Mouse (Mus musculus): ENCODE measurements around the gene Trmt2a. TPM values are rescaled to one million over a fixed set of nuclear protein-coding genes. Genes with fewer than 3 reads are reported as not detected.

Gene Trmt2a
- polyA plus RNA-seq, 1 experiment from 2014 or later = 80.2 TPM

DNA sequence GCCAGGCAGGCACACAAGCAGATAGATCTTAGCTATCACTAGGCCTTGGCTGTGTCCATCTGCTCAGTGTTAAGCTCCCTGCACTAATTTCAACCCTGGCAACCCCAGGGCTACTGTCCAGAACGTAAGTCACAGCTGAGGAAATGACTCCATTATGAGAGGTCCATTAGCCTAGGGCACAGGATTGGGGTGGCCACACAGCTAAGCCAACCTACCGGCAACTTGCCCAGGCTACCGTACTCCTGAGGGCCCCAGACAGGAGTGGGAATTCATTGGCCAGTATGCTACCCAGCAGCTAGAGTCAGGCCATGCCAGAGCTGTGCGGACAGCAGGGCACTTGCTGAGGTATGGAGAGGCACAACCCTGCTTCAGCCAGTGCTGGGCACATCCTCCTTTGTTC lies 19.6 kb upstream of the Trmt2a start:
- ATAC-seq (ENCODE audit: low FRiP score, low TSS enrichment) (no peak), DNase-seq (no peak)
- no peak overlapping the region for H3K27ac ChIP-seq (replicated peaks; ENCODE audit: low read depth, low read length)
- peaks cover 55% of the 10 kb centered on the region for H3K36me3 ChIP-seq (ENCODE audit: control insufficient read depth, insufficient read depth, low read length)
- no peak overlapping the region for H3K4me3 ChIP-seq (replicated peaks; ENCODE audit: low read depth, low read length)
- H3K9ac ChIP-seq (replicated peaks; ENCODE audit: low read length) = no peak overlapping the region; the same call in 1 of the 2 replicates
- no peak overlapping the region for H3K4me2 ChIP-seq (ENCODE audit: low read length)
- 92% methylated on average over 4 of the region's 4 CpGs for WGBS
- no peaks in the 10 kb centered on the region for H3K27me3 ChIP-seq (ENCODE audit: control insufficient read depth, insufficient read depth, low read length)
- peaks cover 11% of the 10 kb centered on the region for H3K4me1 ChIP-seq (ENCODE audit: control insufficient read depth, insufficient read depth, low read length)
- no peaks in the 10 kb centered on the region for H3K9me3 ChIP-seq (ENCODE audit: control insufficient read depth, low read length)

DNA sequence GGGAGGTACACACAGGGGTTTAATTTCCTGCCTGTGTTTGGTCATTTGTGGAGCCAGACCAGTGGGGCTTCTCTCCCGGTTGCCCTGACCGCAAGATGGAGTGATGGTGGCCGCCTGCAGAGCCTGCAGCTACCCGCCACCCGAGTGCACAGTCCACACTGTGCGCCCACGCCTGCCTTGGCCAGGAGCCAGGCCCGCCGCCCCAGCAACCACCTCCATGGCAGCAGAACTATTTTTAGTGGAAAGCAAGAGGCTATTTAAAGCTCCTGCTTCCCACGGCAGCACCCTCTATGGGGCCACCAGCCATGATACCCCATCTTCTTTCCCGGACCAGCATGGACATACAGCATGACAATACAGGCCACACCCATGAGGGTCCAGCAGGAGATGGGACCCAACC lies 18.9 kb upstream of the Trmt2a start:
- ATAC-seq (ENCODE audit: low FRiP score, low TSS enrichment) (no peak), DNase-seq (no peak)
- peaks cover 48% of the 10 kb centered on the region for H3K36me3 ChIP-seq (ENCODE audit: control insufficient read depth, insufficient read depth, low read length)
- H3K9me3 ChIP-seq (ENCODE audit: control insufficient read depth, low read length) = no peaks in the 10 kb centered on the region
- H3K4me1 ChIP-seq (ENCODE audit: control insufficient read depth, insufficient read depth, low read length) = peaks cover 16% of the 10 kb centered on the region
- H3K4me2 ChIP-seq (ENCODE audit: low read length) = no peak overlapping the region
- no peak overlapping the region for H3K27ac ChIP-seq (replicated peaks; ENCODE audit: low read depth, low read length)
- no peak overlapping the region for H3K4me3 ChIP-seq (replicated peaks; ENCODE audit: low read depth, low read length)
- H3K9ac ChIP-seq (replicated peaks; ENCODE audit: low read length) = no peak overlapping the region
- no peaks in the 10 kb centered on the region for H3K27me3 ChIP-seq (ENCODE audit: control insufficient read depth, insufficient read depth, low read length)
- 74% methylated on average over 11 of the region's 11 CpGs for WGBS

DNA sequence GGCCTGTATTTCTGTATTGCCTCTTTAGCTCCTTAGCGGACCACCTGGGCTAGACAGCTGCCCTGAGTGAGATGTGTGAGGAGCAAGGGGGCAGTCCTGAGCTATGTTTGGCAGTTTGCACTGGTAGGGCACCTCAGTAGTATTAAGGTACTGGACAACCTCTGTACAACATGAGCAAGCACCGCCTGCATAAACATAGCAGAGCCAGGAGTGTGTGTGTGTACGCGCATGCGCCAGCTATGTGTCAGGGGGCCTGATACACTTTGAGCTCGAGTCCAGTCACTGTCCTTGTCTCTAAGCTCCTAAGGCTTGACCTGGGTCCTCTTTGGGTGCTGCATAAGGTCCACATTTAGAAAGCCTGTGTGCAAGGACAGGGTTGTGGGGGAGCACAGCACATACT lies 17.9 kb upstream of the Trmt2a start:
- peaks cover 16% of the 10 kb centered on the region for H3K4me1 ChIP-seq (ENCODE audit: control insufficient read depth, insufficient read depth, low read length)
- 94% methylated on average over 6 of the region's 6 CpGs for WGBS
- ATAC-seq (ENCODE audit: low FRiP score, low TSS enrichment) = no peak

DNA sequence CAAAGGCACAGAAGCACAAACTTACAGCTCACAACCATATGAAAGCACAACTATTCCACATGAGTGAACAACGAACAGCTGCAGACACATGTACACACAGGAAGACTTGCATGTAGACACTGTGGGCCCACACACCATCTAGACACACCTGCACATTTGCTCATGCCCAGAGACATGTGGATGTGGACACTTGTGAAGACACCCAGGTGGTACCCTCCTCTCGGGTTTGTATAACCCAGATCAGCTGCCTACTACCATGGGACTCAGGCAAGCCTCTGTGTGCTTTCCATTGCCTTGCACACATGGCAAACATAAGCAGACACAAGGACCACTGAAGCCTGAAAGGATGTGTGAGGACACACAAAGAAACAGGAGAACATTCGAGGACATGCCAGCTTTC lies 17.4 kb upstream of the Trmt2a start:
- DNase-seq (no peak), ATAC-seq (ENCODE audit: low FRiP score, low TSS enrichment) (no peak)
- Histone ChIP-seq H3K9me3 (ENCODE audit: control insufficient read depth, low read length) (no peaks in the 10 kb centered on the region), H3K4me3 (replicated peaks; ENCODE audit: low read depth, low read length) (no peak overlapping the region), H3K27ac (replicated peaks; ENCODE audit: low read depth, low read length) (no peak overlapping the region), H3K9ac (replicated peaks; ENCODE audit: low read length) (no peak overlapping the region), H3K27me3 (ENCODE audit: control insufficient read depth, insufficient read depth, low read length) (no peaks in the 10 kb centered on the region), H3K4me1 (ENCODE audit: control insufficient read depth, insufficient read depth, low read length) (peaks cover 20% of the 10 kb centered on the region), H3K4me2 (ENCODE audit: low read length) (no peak overlapping the region), H3K36me3 (ENCODE audit: control insufficient read depth, insufficient read depth, low read length) (peaks cover 33% of the 10 kb centered on the region)
- WGBS = 90% methylated on average over 3 of the region's 3 CpGs

More for the DNA sequence above, 17.9 kb upstream of the Trmt2a start:
- Histone ChIP-seq H3K9me3 (ENCODE audit: control insufficient read depth, low read length) (no peaks in the 10 kb centered on the region), H3K9ac (replicated peaks; ENCODE audit: low read length) (no peak overlapping the region), H3K4me2 (ENCODE audit: low read length) (no peak overlapping the region), H3K4me3 (replicated peaks; ENCODE audit: low read depth, low read length) (no peak overlapping the region), H3K36me3 (ENCODE audit: control insufficient read depth, insufficient read depth, low read length) (peaks cover 38% of the 10 kb centered on the region), H3K27ac (replicated peaks; ENCODE audit: low read depth, low read length) (no peak overlapping the region), H3K27me3 (ENCODE audit: control insufficient read depth, insufficient read depth, low read length) (no peaks in the 10 kb centered on the region)
- DNase-seq = no peak

DNA sequence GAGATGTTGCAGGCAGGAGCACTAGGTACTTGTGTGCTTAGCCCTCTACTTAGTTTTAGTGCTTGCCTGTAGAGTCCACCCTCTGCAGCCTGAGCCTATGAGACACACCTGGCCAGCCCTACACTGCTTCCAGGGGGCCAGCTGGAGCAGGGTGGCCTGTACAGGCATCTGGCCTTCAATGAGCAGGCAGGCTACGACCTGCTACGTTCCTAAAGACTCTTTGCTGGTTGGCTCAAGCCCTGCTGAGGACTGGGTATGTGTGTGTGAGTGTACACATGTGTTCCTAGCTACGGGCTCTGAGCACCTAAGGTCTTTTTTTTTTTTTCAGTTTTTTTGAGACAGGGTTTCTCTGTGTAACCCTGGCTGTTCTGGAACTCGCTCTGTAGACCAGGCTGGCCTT lies 17.0 kb upstream of the Trmt2a start:
- no peak overlapping the region for H3K4me3 ChIP-seq (replicated peaks; ENCODE audit: low read depth, low read length)
- no peaks in the 10 kb centered on the region for H3K27me3 ChIP-seq (ENCODE audit: control insufficient read depth, insufficient read depth, low read length)
- WGBS = 94% methylated on average over 4 of the region's 4 CpGs
- H3K9me3 ChIP-seq (ENCODE audit: control insufficient read depth, low read length) = no peaks in the 10 kb centered on the region
- H3K4me1 ChIP-seq (ENCODE audit: control insufficient read depth, insufficient read depth, low read length) = peaks cover 23% of the 10 kb centered on the region
- H3K36me3 ChIP-seq (ENCODE audit: control insufficient read depth, insufficient read depth, low read length) = peaks cover 29% of the 10 kb centered on the region
- no peak for ATAC-seq (ENCODE audit: low FRiP score, low TSS enrichment)
- no peak overlapping the region for H3K4me2 ChIP-seq (ENCODE audit: low read length)
- H3K9ac ChIP-seq (replicated peaks; ENCODE audit: low read length) = no peak overlapping the region
- H3K27ac ChIP-seq (replicated peaks; ENCODE audit: low read depth, low read length) = no peak overlapping the region
- DNase-seq = no peak

DNA sequence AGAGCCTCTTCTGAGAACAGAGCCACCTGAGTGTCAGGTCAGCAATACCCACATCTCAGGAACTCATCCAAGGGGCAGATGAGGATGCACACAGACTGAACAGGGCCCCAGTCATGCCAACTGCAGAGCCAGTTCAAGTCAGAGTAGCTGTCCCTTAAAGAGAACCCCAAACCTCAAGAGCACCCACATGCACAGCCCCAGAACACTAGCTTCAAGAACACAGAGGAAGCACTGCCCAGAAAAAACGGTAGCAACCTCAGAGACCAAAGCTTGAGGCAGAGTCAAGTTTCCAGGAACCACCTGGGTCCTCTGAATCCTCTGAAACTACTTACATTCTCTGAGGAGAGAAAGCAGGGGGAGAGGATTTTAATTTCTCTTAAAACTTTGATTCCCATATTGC lies 15.0 kb upstream of the Trmt2a start:
- H3K27ac ChIP-seq (replicated peaks; ENCODE audit: low read depth, low read length) = no peak overlapping the region
- peaks cover 17% of the 10 kb centered on the region for H3K36me3 ChIP-seq (ENCODE audit: control insufficient read depth, insufficient read depth, low read length)
- 63% methylated on average over 1 of the region's 1 CpGs for WGBS
- peaks cover 23% of the 10 kb centered on the region for H3K4me1 ChIP-seq (ENCODE audit: control insufficient read depth, insufficient read depth, low read length)
- no peak overlapping the region for H3K9ac ChIP-seq (replicated peaks; ENCODE audit: low read length)
- H3K4me3 ChIP-seq (replicated peaks; ENCODE audit: low read depth, low read length) = 0 out of 2 replicates have a peak overlapping the region, but pooled peaks have one; percentile 84
- H3K27me3 ChIP-seq (ENCODE audit: control insufficient read depth, insufficient read depth, low read length) = no peaks in the 10 kb centered on the region
- H3K9me3 ChIP-seq (ENCODE audit: control insufficient read depth, low read length) = no peaks in the 10 kb centered on the region
- no peak for ATAC-seq (ENCODE audit: low FRiP score, low TSS enrichment)
- no peak for DNase-seq
- peak overlapping the region; percentile 58 for H3K4me2 ChIP-seq (ENCODE audit: low read length)

DNA sequence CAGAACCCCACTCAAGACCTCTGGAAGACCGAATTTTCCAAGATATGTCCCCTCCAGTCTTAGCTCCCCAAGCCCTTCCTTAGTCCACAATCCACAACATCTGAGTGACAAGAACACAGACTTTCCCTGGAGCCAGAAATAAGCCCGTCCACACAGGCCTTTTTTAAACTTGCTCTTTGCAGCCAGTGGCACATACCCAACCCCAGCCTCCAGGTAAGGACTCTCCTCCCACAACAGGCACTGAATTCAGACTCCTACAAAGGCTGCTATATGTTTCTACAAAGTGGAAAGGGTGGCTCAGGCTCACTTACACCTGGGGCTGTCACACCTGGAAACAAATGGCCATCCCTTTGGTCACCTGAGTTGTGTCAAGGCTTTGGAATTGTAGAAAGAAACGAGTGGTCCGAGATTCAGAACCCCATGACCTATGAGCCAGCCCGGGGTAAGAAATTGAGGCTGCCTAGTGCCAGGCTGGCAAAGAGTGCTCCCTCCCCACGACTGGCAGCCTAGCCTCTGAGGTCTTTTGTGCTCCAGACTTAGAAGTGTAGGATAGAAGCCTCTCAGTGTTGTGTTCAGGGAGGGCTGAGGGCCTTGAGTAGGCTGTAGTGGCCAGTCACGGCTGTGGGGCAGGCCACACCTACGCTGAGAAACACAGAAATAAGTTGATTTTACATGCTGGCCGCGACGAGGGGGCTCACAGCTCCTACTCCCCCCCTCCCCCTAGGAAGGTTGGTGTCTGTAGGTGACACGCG lies 14.4 kb upstream of the Trmt2a start:
- WGBS = 21% methylated on average over 13 of the region's 13 CpGs
- DNase-seq (no peak), ATAC-seq (ENCODE audit: low FRiP score, low TSS enrichment) (peak; percentile 12)
- peak overlapping the region; percentile 93 for H3K27ac ChIP-seq (replicated peaks; ENCODE audit: low read depth, low read length)
- peak overlapping the region; percentile 84 for H3K4me3 ChIP-seq (replicated peaks; ENCODE audit: low read depth, low read length)
- peak overlapping the region; percentile 88 for H3K9ac ChIP-seq (replicated peaks; ENCODE audit: low read length)
- no peaks in the 10 kb centered on the region for H3K9me3 ChIP-seq (ENCODE audit: control insufficient read depth, low read length)
- peaks cover 23% of the 10 kb centered on the region for H3K4me1 ChIP-seq (ENCODE audit: control insufficient read depth, insufficient read depth, low read length)
- H3K4me2 ChIP-seq (ENCODE audit: low read length) = peak overlapping the region; percentile 58
- no peaks in the 10 kb centered on the region for H3K27me3 ChIP-seq (ENCODE audit: control insufficient read depth, insufficient read depth, low read length)
- H3K36me3 ChIP-seq (ENCODE audit: control insufficient read depth, insufficient read depth, low read length) = peaks cover 17% of the 10 kb centered on the region

DNA sequence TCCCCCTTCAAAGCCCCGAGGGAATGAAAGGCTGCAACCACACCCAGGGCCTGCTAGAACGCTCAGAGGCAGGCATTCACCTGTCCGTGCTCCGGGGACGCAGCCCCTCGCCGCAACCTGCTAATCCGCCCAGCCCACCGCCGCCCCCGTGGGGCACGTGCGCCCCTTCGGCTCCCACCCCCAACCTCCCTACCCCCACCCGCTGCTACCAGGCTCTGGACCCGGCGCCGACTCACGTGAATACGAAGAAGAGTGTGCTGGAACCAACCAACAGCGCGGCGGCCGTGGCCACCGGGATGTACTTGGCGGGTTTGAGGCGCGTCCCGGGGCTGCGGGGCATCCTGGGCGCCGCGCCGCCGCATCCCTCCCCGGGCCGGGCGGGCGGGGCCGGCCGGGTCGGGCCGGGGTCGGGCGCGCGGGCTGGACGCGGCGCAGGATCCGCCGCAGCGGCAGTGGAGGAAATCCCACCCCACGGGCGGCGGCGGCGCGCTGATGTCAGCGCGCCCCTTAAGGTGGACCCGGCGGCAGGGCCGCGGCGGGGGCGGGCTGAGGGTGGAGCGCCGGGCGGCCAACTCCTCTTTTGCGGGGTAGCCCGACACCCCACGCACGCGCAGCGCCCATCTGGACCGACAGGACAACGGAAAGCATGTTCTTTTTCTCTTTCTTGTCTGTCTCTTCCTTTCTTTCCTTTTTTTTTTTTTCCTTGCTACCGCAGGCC lies 13.6 kb upstream of the Trmt2a start, which contains the start of gene Zdhhc8:
Gene Zdhhc8, minus strand, starts transcription at position 466 of the 718 bp plus-strand sequence.
- Histone ChIP-seq H3K4me3 (replicated peaks; ENCODE audit: low read depth, low read length) (peak within 1 kb of the TSS; percentile 84), H3K36me3 (ENCODE audit: control insufficient read depth, insufficient read depth, low read length) (peaks cover 23% of the 10 kb centered on the region), H3K27ac (replicated peaks; ENCODE audit: low read depth, low read length) (peak within 1 kb of the TSS; percentile 93), H3K9ac (replicated peaks; ENCODE audit: low read length) (peak within 1 kb of the TSS; percentile 88), H3K9me3 (ENCODE audit: control insufficient read depth, low read length) (no peaks in the 10 kb centered on the region), H3K4me1 (ENCODE audit: control insufficient read depth, insufficient read depth, low read length) (peaks cover 23% of the 10 kb centered on the region), H3K27me3 (ENCODE audit: control insufficient read depth, insufficient read depth, low read length) (no peaks in the 10 kb centered on the region), H3K4me2 (ENCODE audit: low read length) (peak within 1 kb of the TSS; percentile 58)
- ATAC-seq (ENCODE audit: low FRiP score, low TSS enrichment) = peak; percentile 82
- WGBS = under 1% methylated on average over 77 of the region's 79 CpGs
- peak; percentile 91 for DNase-seq
